Mouse (Mus musculus) olfactory bulb, adult 2 months (tissue): Measurements from ENCODE around the gene Ankzf1. TPM values are rescaled to one million over a fixed set of nuclear protein-coding genes. Genes with fewer than 3 reads are reported as not detected.

Experiments used
- H3K27ac ChIP-seq: fragments of 200-500 bp; 2 replicates; pipeline ENCODE4 v1.5.1; 2012; ENCODE audit warnings: low read depth, low read length; ENCODE audit not compliant: insufficient read depth
- H3K4me1 ChIP-seq: fragments of 200-500 bp; 2 replicates; pipeline ENCODE4 v1.6.1; 2012; ENCODE audit warnings: low read length; ENCODE audit not compliant: control insufficient read depth, insufficient read depth
- H3K4me3 ChIP-seq: fragments of 200-500 bp; 2 replicates; pipeline ENCODE4 v1.5.1; 2012; ENCODE audit warnings: mild to moderate bottlenecking, low read depth, low read length, moderate library complexity; ENCODE audit not compliant: insufficient read depth
- CTCF ChIP-seq: fragments of 200-500 bp; IDR thresholded peaks from 2 replicates; pipeline ENCODE4 v1.5.1; 2012; ENCODE audit warnings: low read depth, mild to moderate bottlenecking, low read length, moderate library complexity; ENCODE audit not compliant: insufficient read depth
- POLR2A ChIP-seq: fragments of 200-500 bp; IDR thresholded peaks from 2 replicates; pipeline ENCODE4 v1.6.1; 2012; ENCODE audit warnings: mild to moderate bottlenecking, low read depth, low read length, moderate library complexity; ENCODE audit not compliant: insufficient read depth
- WGBS: fragments of 180-500 bp; shearing (Covaris S2); methylation state at CpG from one replicate; pipeline ENCODE4 v1.1.7; 2018; 5-methylcytosine and 5-hydroxymethylcytosine counted together
- polyA plus RNA-seq: library from polyadenylated mRNA; stranded (reverse); fragments of >200 nt; gene quantifications from 2 replicates; pipeline ENCODE4 v1.2.4, GENCODE M21; 2012; ENCODE audit warnings: low replicate concordance; ENCODE audit not compliant: missing spikeins, insufficient read depth, insufficient read length

Gene Ankzf1
- polyA plus RNA-seq, 1 experiment: not detected

- WGBS: 92% methylated on average over 11 of the region's 11 CpGs
- Histone ChIP-seq H3K4me1 (peaks cover 6% of the 10 kb centered on the region), H3K4me3 (no peak overlapping the region), H3K27ac (no peak overlapping the region)
- TF ChIP-seq CTCF: no peak
- no peak for TF ChIP-seq POLR2A
Measured at GRCm38 (mm10) chr1:75185495-75185894, 6.5 kb upstream of the Ankzf1 start.

GRCm38 (mm10) chr1:75187126-75187525 lies 4.8 kb upstream of the Ankzf1 start:
- Histone ChIP-seq H3K4me3 (no peak overlapping the region), H3K27ac (no peak overlapping the region), H3K4me1 (peaks cover 10% of the 10 kb centered on the region)
- TF ChIP-seq CTCF (no peak), POLR2A (no peak)

- H3K4me3 ChIP-seq: no peak overlapping the region
- TF ChIP-seq CTCF: no peak
- TF ChIP-seq POLR2A: no peak
- WGBS: 48% methylated on average over 2 of the region's 2 CpGs
- no peak overlapping the region for H3K27ac ChIP-seq
- H3K4me1 ChIP-seq: peaks cover 10% of the 10 kb centered on the region
Measured at GRCm38 (mm10) chr1:75187914-75188483, 4.0 kb upstream of the Ankzf1 start.

- TF ChIP-seq POLR2A (no peak), CTCF (no peak)
- Histone ChIP-seq H3K4me1 (peaks cover 10% of the 10 kb centered on the region), H3K27ac (no peak overlapping the region), H3K4me3 (peak overlapping the region; percentile 84; the same call in 1 of the 2 replicates)
- 71% methylated on average over 2 of the region's 2 CpGs for WGBS
Measured at GRCm38 (mm10) chr1:75190577-75190976, 1.4 kb upstream of the Ankzf1 start.

- Histone ChIP-seq H3K4me3 (peak overlapping the region; percentile 84), H3K27ac (no peak overlapping the region), H3K4me1 (peaks cover 10% of the 10 kb centered on the region)
- 36% methylated on average over 5 of the region's 5 CpGs for WGBS
- TF ChIP-seq CTCF (no peak), POLR2A (no peak; the same call in 1 of the 2 replicates)
Measured at GRCm38 (mm10) chr1:75191258-75191621, 711 bp upstream of the Ankzf1 start.

- no peak for TF ChIP-seq CTCF
- TF ChIP-seq POLR2A: no peak
- H3K4me1 ChIP-seq: peaks cover 10% of the 10 kb centered on the region
- under 1% methylated on average over 19 of the region's 19 CpGs for whole genome bisulfite sequencing
Measured at GRCm38 (mm10) chr1:75192452-75192851, 501 bp downstream of the Ankzf1 start.

GRCm38 (mm10) chr1:75201236-75201635 lies 9.3 kb downstream of the Ankzf1 start:
- WGBS: 91% methylated on average over 1 of the region's 1 CpGs
- TF ChIP-seq POLR2A (no peak), CTCF (no peak)
- Histone ChIP-seq H3K4me3 (no peak overlapping the region), H3K27ac (no peak overlapping the region), H3K4me1 (no peaks in the 10 kb centered on the region)

More at GRCm38 (mm10) chr1:75192452-75192851, 501 bp downstream of the Ankzf1 start:
- Histone ChIP-seq H3K4me3 (peak overlapping the region; percentile 68), H3K27ac (0 out of 2 replicates have a peak overlapping the region, but pooled peaks have one; percentile 41)

- H3K27ac ChIP-seq: no peak overlapping the region
- peaks cover 23% of the 10 kb centered on the region for H3K4me1 ChIP-seq
- TF ChIP-seq CTCF (no peak), POLR2A (no peak)
- peak overlapping the region; percentile 30 for H3K4me3 ChIP-seq
- WGBS: 11% methylated on average over 34 of the region's 34 CpGs
Measured at GRCm38 (mm10) chr1:75208967-75209678, 17.2 kb downstream of the Ankzf1 start.
